Mouse (Mus musculus): ENCODE data around the gene Cbr2. TPM values are rescaled to one million over a fixed set of nuclear protein-coding genes. Genes with fewer than 3 reads are reported as not detected.
A peak's percentile ranks its signal among the peaks of the same experiment; 100 is the strongest.
"Not testable (repeated sequence)": the region's sequence is repeated elsewhere in the genome, so short reads cannot be mapped to it uniquely, and the experiment has no call there.

Cbr2 gene
- 1 to 10 TPM; 1.6 to 3.7 (median 2.5) TPM for total RNA-seq (2022)

- no peak for DNase-seq (ENCODE audit: low spot score in 2 of 2)
Measured at GRCm38 (mm10) chr11:120731858-120732680, at the start of gene Cbr2. Gene Cbr2, minus strand, starts transcription at chr11:120732114.

- DNase-seq (ENCODE audit: low spot score in 2 of 2) = not testable (repeated sequence)
Measured at GRCm38 (mm10) chr11:120781361-120781760, 49.4 kb upstream of the Cbr2 start.

- no peak for DNase-seq (ENCODE audit: low spot score in 2 of 2)
Measured at GRCm38 (mm10) chr11:120779876-120780275, 48.0 kb upstream of the Cbr2 start.

DNA sequence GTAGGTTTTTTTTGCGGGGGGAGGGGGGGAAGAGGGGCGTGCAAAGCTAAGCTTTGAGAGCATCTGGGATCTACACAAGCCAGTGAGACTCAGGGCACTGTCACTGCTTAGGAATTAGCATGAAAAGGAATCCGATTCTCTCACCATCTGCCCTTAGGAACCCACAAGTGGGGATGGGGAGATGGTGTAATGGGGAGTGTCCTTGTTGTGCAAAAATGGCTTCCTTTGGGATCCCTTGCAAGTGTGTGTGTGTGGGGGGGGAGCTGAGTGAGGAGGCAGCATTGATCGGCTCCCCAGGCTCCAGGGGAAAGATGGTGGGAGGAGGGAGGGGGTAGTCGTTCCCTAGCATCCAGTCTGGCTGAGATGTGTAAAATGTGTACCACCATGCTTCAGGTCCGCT, 45.2 kb upstream of the Cbr2 start:
- no peak for DNase-seq (ENCODE audit: low spot score in 2 of 2)

- DNase-seq (ENCODE audit: low spot score in 2 of 2) = peak; percentile 86 to 96
Measured at GRCm38 (mm10) chr11:120775774-120776469, 44.0 kb upstream of the Cbr2 start.

- DNase-seq (ENCODE audit: low spot score in 2 of 2) = no peak
Measured at GRCm38 (mm10) chr11:120773463-120774190, 41.7 kb upstream of the Cbr2 start.

- no peak for DNase-seq (ENCODE audit: low spot score in 2 of 2)
Measured at GRCm38 (mm10) chr11:120772749-120773148, 40.8 kb upstream of the Cbr2 start.

DNA sequence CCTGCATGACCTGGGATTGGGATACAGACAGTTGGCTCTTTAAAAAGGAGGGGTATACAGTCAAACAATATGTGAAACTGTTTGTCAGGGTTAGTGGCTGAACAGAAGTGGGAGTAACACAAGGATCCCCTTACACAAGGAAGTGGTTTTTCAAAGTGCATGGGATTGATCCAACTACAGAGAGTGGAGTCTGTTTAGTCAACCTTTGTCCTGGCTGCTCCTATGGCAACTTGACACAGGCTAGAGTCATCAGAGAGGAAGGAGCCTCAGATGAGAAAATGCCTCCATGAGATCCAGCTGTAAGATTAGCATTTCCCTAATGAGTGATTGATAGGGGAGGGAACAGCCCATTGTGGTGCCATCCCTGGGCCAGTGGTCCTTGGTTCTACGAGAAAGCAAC, 36.3 kb upstream of the Cbr2 start:
- DNase-seq (ENCODE audit: low spot score in 2 of 2) = no peak

DNA sequence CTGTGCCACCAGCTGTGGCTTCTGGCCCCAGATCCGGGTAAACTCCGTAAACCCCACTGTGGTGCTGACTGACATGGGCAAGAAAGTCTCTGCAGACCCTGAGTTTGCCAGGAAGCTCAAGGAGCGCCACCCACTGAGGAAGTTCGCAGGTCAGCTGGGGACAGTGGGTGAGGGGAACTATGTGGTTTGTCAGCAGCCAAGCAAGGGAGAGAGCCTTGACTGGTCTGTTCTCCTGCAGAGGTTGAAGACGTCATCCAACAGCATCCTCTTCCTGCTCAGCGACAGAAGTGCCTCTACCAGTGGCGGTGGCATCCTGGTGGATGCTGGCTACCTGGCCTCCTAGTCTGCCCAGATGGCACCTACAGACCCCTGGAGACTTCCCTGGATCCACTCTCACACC, 35.1 kb upstream of the Cbr2 start:
- not testable (repeated sequence) for DNase-seq (ENCODE audit: low spot score in 2 of 2)

DNA sequence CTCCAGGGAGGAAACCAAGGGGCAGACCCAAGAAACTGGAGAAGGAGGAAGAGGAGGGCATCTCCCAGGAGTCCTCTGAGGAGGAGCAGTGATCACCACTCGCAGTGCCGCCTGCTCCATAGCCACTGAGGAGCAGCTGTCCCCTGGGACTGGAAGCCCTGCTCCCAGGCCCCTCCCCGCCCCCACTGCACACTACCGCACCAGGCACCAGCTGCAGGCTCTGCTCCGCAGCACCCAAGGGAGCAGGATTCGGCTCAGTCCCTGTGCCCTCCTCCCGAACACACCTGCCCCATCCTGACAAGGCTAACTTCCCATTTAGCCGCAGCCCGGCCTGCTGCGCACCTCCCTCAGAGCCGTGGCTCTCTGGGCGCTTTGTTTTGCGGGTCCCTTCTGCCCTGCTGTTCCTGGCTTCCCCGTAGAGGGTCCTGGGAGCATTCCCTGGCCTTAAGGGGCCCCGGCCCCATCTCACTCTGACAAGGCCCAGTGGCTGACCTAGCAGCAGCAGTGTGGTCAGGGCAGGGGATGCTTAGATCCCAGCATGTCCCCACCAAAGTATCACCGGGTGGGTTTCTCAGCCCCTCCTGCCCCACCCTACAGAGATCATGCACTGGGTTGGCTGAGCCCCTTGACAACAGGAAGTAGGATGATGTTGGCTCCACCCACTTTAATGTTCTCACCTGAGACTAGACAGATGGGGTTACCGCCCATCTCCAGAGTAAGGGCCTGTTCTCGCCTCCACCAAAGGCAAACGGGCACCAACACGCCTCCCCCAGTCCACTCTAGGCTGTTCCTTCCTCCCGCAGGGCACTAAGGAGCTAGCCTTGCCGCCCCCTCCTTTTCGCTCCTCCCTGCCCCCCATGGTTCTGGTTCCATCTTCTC, 31.4 kb upstream of the Cbr2 start:
- not testable (repeated sequence) for DNase-seq (ENCODE audit: low spot score in 2 of 2)

DNA sequence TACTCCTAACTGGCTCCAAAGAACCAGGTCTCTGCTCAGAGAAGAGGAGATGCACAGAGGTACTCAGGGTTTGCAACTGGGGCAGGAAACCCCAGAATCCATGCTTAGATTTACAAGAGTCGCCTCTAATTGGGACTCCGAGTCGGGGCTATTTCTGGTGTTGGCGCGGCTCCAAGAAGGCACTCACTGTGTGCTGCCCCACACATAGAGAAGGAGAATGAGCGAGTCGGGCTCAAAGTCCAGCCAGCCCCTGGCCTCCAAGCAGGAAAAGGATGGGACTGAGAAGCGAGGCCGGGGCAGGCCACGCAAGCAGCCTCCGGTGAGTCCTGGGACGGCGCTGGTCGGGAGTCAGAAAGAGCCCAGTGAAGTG, 30.7 kb upstream of the Cbr2 start, which contains the start of gene Hmga1b:
Gene Hmga1b (plus strand): TSS at position 123 of the 370 bp plus-strand sequence.
- not testable (repeated sequence) for DNase-seq (ENCODE audit: low spot score in 2 of 2)

- no peak for DNase-seq (ENCODE audit: low spot score in 2 of 2)
Measured at GRCm38 (mm10) chr11:120761811-120762671, 30.1 kb upstream of the Cbr2 start.

DNA sequence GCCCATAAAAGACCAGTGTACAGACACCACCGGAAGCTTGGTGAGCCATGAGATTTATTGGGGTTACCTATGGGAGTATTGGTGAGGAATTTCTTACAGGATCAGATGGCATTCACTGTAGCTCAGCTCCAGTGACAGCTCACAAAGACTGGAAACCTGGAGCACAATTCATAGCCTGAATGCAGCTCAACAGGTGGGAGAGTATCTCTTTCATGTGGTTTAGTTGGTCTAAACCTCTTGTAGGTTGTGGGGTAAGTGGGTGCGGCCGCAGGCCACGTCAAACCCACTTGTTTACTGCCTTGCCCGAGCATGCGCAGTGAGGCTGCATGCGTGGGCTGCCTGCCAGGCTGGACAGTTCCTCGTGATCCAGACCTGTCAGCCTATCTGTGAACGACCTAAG, 28.3 kb upstream of the Cbr2 start:
- no peak for DNase-seq (ENCODE audit: low spot score in 2 of 2)

GRCm38 (mm10) chr11:120751606-120752005, 19.7 kb upstream of the Cbr2 start:
- DNase-seq (ENCODE audit: low spot score in 2 of 2) = no peak

- DNase-seq (ENCODE audit: low spot score in 2 of 2) = no peak
Measured at GRCm38 (mm10) chr11:120749430-120749829, 17.5 kb upstream of the Cbr2 start.

DNA sequence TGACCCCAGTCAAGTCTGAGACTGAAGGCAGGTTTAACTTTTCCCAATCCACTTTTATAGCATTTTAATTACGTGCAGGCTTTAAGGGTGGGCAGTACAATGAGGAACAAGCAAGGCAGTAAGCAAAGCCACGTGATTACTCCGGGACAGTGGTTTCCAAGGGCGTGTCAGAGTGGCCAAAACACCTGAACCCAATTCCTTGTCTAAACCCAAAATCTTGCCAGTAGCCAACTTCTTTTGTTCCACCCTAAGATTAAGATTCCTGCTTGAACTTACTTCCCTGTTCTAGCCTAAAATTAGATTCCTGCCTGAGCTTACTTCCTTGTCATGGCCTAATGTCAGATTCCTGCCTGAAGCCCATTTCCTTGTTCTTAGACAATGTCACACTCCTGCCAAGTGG, 16.1 kb upstream of the Cbr2 start:
- DNase-seq (ENCODE audit: low spot score in 2 of 2) = no peak

DNA sequence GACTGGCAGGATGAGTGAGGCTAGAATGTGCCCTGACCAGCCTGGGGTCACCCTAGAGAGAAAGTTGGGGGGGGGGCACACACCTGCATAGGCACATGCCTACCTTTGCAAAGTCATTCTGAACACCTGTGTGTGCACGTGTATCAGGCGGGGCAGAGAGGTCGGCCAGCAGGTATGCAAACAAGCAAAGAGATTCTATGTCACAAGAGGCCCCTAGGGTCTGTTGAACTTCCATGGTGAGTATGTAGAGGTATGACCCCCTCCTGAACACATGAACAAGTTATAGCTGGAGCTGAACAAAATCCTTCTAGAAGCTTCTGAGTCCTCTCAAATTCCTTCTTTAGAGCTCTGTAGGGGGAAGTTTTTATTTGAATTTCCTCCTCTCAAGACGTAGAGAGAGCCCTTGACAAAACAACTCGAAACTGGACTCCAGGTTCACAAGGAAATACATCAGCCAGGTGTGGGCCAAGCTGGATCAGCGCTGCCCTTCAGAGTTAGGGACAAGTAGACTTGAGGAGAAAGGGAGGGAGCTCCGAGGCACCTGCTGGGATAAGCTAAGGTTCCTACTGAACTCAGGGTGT, 12.3 kb upstream of the Cbr2 start:
- no peak for DNase-seq (ENCODE audit: low spot score in 2 of 2)

DNA sequence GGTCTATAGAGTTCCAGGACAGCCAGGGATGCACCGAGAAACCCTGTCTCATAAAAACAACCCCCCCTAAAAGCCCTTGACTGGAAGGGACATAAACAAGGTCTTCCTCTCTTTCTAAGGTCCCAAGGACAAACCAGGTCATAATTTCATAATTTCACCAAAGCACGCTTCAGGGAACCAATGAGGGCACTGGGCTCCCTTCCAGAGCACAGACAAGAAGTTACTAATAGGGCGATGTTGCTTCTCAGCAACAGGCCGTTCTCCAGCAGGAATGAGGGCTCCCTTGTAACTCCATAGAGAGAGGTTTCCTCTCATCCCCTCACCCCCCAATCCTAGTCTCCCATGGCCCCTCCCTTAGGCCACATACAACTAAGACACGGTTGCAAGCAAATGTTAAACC, 9.1 kb upstream of the Cbr2 start:
- no peak for DNase-seq (ENCODE audit: low spot score in 2 of 2)

- DNase-seq (ENCODE audit: low spot score in 2 of 2) = no peak
Measured at GRCm38 (mm10) chr11:120736424-120736823, 4.5 kb upstream of the Cbr2 start.

DNA sequence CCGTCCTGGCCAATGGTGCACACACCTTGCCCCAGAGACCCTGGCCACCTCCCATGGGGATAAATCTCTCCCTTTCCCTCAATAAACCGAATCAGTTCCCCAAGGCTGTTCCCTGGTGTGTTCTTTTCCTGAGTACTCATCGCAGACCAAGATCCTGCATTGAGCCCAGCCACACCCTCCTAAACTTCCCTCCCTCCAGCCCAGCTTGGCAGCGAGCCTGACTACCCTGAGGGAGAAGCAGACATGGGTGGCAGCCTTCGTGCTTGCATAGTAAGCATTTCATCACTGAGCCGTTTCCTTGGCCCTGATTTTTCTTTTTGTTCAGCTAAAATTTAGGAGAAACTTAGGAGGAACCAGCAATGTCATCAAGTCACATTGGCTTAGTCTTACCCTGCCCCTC, 1.6 kb upstream of the Cbr2 start:
- no peak for DNase-seq (ENCODE audit: low spot score in 2 of 2)

All from layer of hippocampus, adult 8-10 months (tissue).